Mouse (Mus musculus): ENCODE measurements around the gene Il22ra2.
"Not testable (repeated sequence)": the region's sequence is repeated elsewhere in the genome, so short reads cannot be mapped to it uniquely, and the experiment has no call there.

The Il22ra2 gene

GRCm38 (mm10) chr10:19601502-19601901, 20.3 kb upstream of the Il22ra2 start:
- DNase-seq (ENCODE audit: low read depth, low spot score), result not testable (repeated sequence)

GRCm38 (mm10) chr10:19603231-19603630, 18.6 kb upstream of the Il22ra2 start:
- no peak for DNase-seq (ENCODE audit: low read depth, low spot score)

GRCm38 (mm10) chr10:19609125-19609524, 12.7 kb upstream of the Il22ra2 start:
- DNase-seq (ENCODE audit: low read depth, low spot score), result no peak

- DNase-seq (ENCODE audit: low read depth, low spot score), result no peak
These were observed 10.2 kb upstream of the Il22ra2 start for GRCm38 (mm10) chr10:19611616-19612015.

GRCm38 (mm10) chr10:19613111-19613753, 8.6 kb upstream of the Il22ra2 start:
- DNase-seq (ENCODE audit: low read depth, low spot score), result no peak

- no peak for DNase-seq (ENCODE audit: low read depth, low spot score)
These were observed 2.1 kb upstream of the Il22ra2 start for GRCm38 (mm10) chr10:19619736-19620135.

- no peak for DNase-seq (ENCODE audit: low read depth, low spot score)
These were observed 2.8 kb downstream of the Il22ra2 start for GRCm38 (mm10) chr10:19624617-19625016.

- no peak for DNase-seq (ENCODE audit: low read depth, low spot score)
These were observed 5.5 kb downstream of the Il22ra2 start for GRCm38 (mm10) chr10:19627342-19627741.

GRCm38 (mm10) chr10:19627748-19628147, 6.0 kb downstream of the Il22ra2 start:
- no peak for DNase-seq (ENCODE audit: low read depth, low spot score)

GRCm38 (mm10) chr10:19631616-19632195, 9.9 kb downstream of the Il22ra2 start:
- no peak for DNase-seq (ENCODE audit: low read depth, low spot score)

- DNase-seq (ENCODE audit: low read depth, low spot score), result no peak
These were observed 17.1 kb downstream of the Il22ra2 start for GRCm38 (mm10) chr10:19638851-19639250.

- no peak for DNase-seq (ENCODE audit: low read depth, low spot score)
These were observed 17.8 kb downstream of the Il22ra2 start for GRCm38 (mm10) chr10:19639630-19640029.

GRCm38 (mm10) chr10:19645119-19645518, 23.3 kb downstream of the Il22ra2 start:
- DNase-seq (ENCODE audit: low read depth, low spot score), result no peak

- no peak for DNase-seq (ENCODE audit: low read depth, low spot score)
These were observed 35.6 kb downstream of the Il22ra2 start for GRCm38 (mm10) chr10:19657426-19657825.

- no peak for DNase-seq (ENCODE audit: low read depth, low spot score)
These were observed 38.2 kb downstream of the Il22ra2 start for GRCm38 (mm10) chr10:19659953-19660352.

GRCm38 (mm10) chr10:19668973-19669372, 47.2 kb downstream of the Il22ra2 start:
- DNase-seq (ENCODE audit: low read depth, low spot score), result no peak

- no peak for DNase-seq (ENCODE audit: low read depth, low spot score)
These were observed 50.2 kb downstream of the Il22ra2 start for GRCm38 (mm10) chr10:19672015-19672414.

GRCm38 (mm10) chr10:19673146-19673545, 51.3 kb downstream of the Il22ra2 start:
- DNase-seq (ENCODE audit: low read depth, low spot score), result no peak

All from retina, postnatal 7 days (tissue).